Mouse (Mus musculus): Measurements from ENCODE around the gene Wdsub1. TPM values are rescaled to one million over a fixed set of nuclear protein-coding genes. Genes with fewer than 3 reads are reported as not detected.

Wdsub1 gene
- polyA plus RNA-seq, 1 experiment from 2014 or later, result 49.6 TPM

GRCm38 (mm10) chr2:59825380-59825779, 57.0 kb downstream of the Wdsub1 start:
- Histone ChIP-seq H3K9ac (no peak overlapping the region), H3K9me3 (replicated peaks) (no peaks in the 10 kb centered on the region), H3K4me3 (replicated peaks) (no peak overlapping the region), H3K4me2 (replicated peaks) (no peak overlapping the region), H3K27me3 (no peaks in the 10 kb centered on the region), H3K36me3 (peaks cover 32% of the 10 kb centered on the region), H3K27ac (replicated peaks) (no peak overlapping the region), H3K4me1 (peaks cover 42% of the 10 kb centered on the region)
- 89% methylated on average over 4 of the region's 4 CpGs for WGBS
- ATAC-seq (ENCODE audit: insufficient number of reproducible peaks, low FRiP score, low TSS enrichment, low read depth), result no peak

GRCm38 (mm10) chr2:59824289-59824688, 58.1 kb downstream of the Wdsub1 start:
- ATAC-seq (ENCODE audit: insufficient number of reproducible peaks, low FRiP score, low TSS enrichment, low read depth), result peak; percentile 35; the same call in 1 of the 2 replicates

GRCm38 (mm10) chr2:59821044-59821443, 61.3 kb downstream of the Wdsub1 start:
- no peak overlapping the region for H3K27ac ChIP-seq (replicated peaks)
- no peaks in the 10 kb centered on the region for H3K27me3 ChIP-seq
- H3K4me1 ChIP-seq, result peaks cover 18% of the 10 kb centered on the region
- no peak overlapping the region for H3K4me3 ChIP-seq (replicated peaks)
- 94% methylated on average over 2 of the region's 2 CpGs for WGBS
- no peak overlapping the region for H3K9ac ChIP-seq
- H3K36me3 ChIP-seq, result peaks cover 65% of the 10 kb centered on the region
- H3K4me2 ChIP-seq (replicated peaks), result no peak overlapping the region
- no peaks in the 10 kb centered on the region for H3K9me3 ChIP-seq (replicated peaks)
- no peak for ATAC-seq (ENCODE audit: insufficient number of reproducible peaks, low FRiP score, low TSS enrichment, low read depth)

More at GRCm38 (mm10) chr2:59824289-59824688, 58.1 kb downstream of the Wdsub1 start:
- WGBS, result 39% methylated on average over 8 of the region's 8 CpGs
- Histone ChIP-seq H3K9me3 (replicated peaks) (no peaks in the 10 kb centered on the region), H3K27me3 (no peaks in the 10 kb centered on the region), H3K36me3 (peaks cover 41% of the 10 kb centered on the region), H3K4me1 (peaks cover 31% of the 10 kb centered on the region), H3K4me3 (replicated peaks) (no peak overlapping the region), H3K9ac (no peak overlapping the region), H3K4me2 (replicated peaks) (no peak overlapping the region), H3K27ac (replicated peaks) (peak overlapping the region; percentile 13; the same call in 1 of the 2 replicates)

GRCm38 (mm10) chr2:59820088-59820487, 62.3 kb downstream of the Wdsub1 start:
- H3K9me3 ChIP-seq (replicated peaks), result no peaks in the 10 kb centered on the region
- ATAC-seq (ENCODE audit: insufficient number of reproducible peaks, low FRiP score, low TSS enrichment, low read depth), result no peak
- no peak overlapping the region for H3K4me3 ChIP-seq (replicated peaks)
- no peak overlapping the region for H3K4me2 ChIP-seq (replicated peaks)
- peaks cover 18% of the 10 kb centered on the region for H3K4me1 ChIP-seq
- no peak overlapping the region for H3K27ac ChIP-seq (replicated peaks)
- 71% methylated on average over 15 of the region's 15 CpGs for WGBS
- no peak overlapping the region for H3K9ac ChIP-seq
- peaks cover 71% of the 10 kb centered on the region for H3K36me3 ChIP-seq
- H3K27me3 ChIP-seq, result no peaks in the 10 kb centered on the region

- Histone ChIP-seq H3K9me3 (replicated peaks) (no peaks in the 10 kb centered on the region), H3K27me3 (no peaks in the 10 kb centered on the region), H3K4me1 (peaks cover 14% of the 10 kb centered on the region), H3K4me3 (replicated peaks) (no peak overlapping the region), H3K27ac (replicated peaks) (no peak overlapping the region), H3K9ac (no peak overlapping the region), H3K4me2 (replicated peaks) (no peak overlapping the region), H3K36me3 (peaks cover 72% of the 10 kb centered on the region)
- 86% methylated on average over 6 of the region's 6 CpGs for WGBS
- no peak for ATAC-seq (ENCODE audit: insufficient number of reproducible peaks, low FRiP score, low TSS enrichment, low read depth)
These were observed 63.0 kb downstream of the Wdsub1 start for GRCm38 (mm10) chr2:59819415-59819814.

- Histone ChIP-seq H3K4me2 (replicated peaks) (no peak overlapping the region), H3K4me3 (replicated peaks) (no peak overlapping the region), H3K9me3 (replicated peaks) (no peaks in the 10 kb centered on the region), H3K9ac (no peak overlapping the region), H3K27ac (replicated peaks) (no peak overlapping the region), H3K27me3 (no peaks in the 10 kb centered on the region), H3K36me3 (peaks cover 68% of the 10 kb centered on the region), H3K4me1 (peaks cover 6% of the 10 kb centered on the region)
- no peak for ATAC-seq (ENCODE audit: insufficient number of reproducible peaks, low FRiP score, low TSS enrichment, low read depth)
- 95% methylated on average over 15 of the region's 15 CpGs for WGBS
These were observed 63.7 kb downstream of the Wdsub1 start for GRCm38 (mm10) chr2:59818663-59819062.

GRCm38 (mm10) chr2:59814997-59815396, 67.4 kb downstream of the Wdsub1 start:
- Histone ChIP-seq H3K27ac (replicated peaks) (no peak overlapping the region), H3K27me3 (no peaks in the 10 kb centered on the region), H3K4me2 (replicated peaks) (no peak overlapping the region), H3K36me3 (peaks cover 56% of the 10 kb centered on the region), H3K9me3 (replicated peaks) (no peaks in the 10 kb centered on the region), H3K4me3 (replicated peaks) (no peak overlapping the region), H3K4me1 (no peaks in the 10 kb centered on the region; the same call in 1 of the 2 replicates), H3K9ac (no peak overlapping the region)
- no peak for ATAC-seq (ENCODE audit: insufficient number of reproducible peaks, low FRiP score, low TSS enrichment, low read depth)
- 84% methylated on average over 8 of the region's 8 CpGs for WGBS

GRCm38 (mm10) chr2:59813457-59813856, 68.9 kb downstream of the Wdsub1 start:
- H3K4me3 ChIP-seq (replicated peaks), result no peak overlapping the region
- H3K27ac ChIP-seq (replicated peaks), result no peak overlapping the region
- ATAC-seq (ENCODE audit: insufficient number of reproducible peaks, low FRiP score, low TSS enrichment, low read depth), result no peak
- no peaks in the 10 kb centered on the region for H3K27me3 ChIP-seq
- H3K9me3 ChIP-seq (replicated peaks), result no peaks in the 10 kb centered on the region
- peaks cover 48% of the 10 kb centered on the region for H3K36me3 ChIP-seq
- H3K9ac ChIP-seq, result no peak overlapping the region
- no peak overlapping the region for H3K4me2 ChIP-seq (replicated peaks)
- WGBS, result 86% methylated on average over 13 of the region's 13 CpGs
- no peaks in the 10 kb centered on the region; the same call in 1 of the 2 replicates for H3K4me1 ChIP-seq

GRCm38 (mm10) chr2:59812641-59813040, 69.8 kb downstream of the Wdsub1 start:
- Histone ChIP-seq H3K4me2 (replicated peaks) (no peak overlapping the region), H3K36me3 (peaks cover 49% of the 10 kb centered on the region), H3K27me3 (no peaks in the 10 kb centered on the region), H3K4me3 (replicated peaks) (no peak overlapping the region), H3K27ac (replicated peaks) (no peak overlapping the region), H3K9ac (no peak overlapping the region), H3K4me1 (no peaks in the 10 kb centered on the region; the same call in 1 of the 2 replicates), H3K9me3 (replicated peaks) (no peaks in the 10 kb centered on the region)
- ATAC-seq (ENCODE audit: insufficient number of reproducible peaks, low FRiP score, low TSS enrichment, low read depth), result no peak
- WGBS, result 94% methylated on average over 1 of the region's 1 CpGs

GRCm38 (mm10) chr2:59811247-59811646, 71.1 kb downstream of the Wdsub1 start:
- Histone ChIP-seq H3K9me3 (replicated peaks) (no peaks in the 10 kb centered on the region), H3K4me2 (replicated peaks) (no peak overlapping the region), H3K27ac (replicated peaks) (no peak overlapping the region), H3K4me3 (replicated peaks) (no peak overlapping the region), H3K27me3 (no peaks in the 10 kb centered on the region), H3K4me1 (no peaks in the 10 kb centered on the region), H3K9ac (no peak overlapping the region), H3K36me3 (peaks cover 55% of the 10 kb centered on the region)
- 90% methylated on average over 1 of the region's 1 CpGs for WGBS
- ATAC-seq (ENCODE audit: insufficient number of reproducible peaks, low FRiP score, low TSS enrichment, low read depth), result no peak

GRCm38 (mm10) chr2:59810039-59810438, 72.4 kb downstream of the Wdsub1 start:
- Histone ChIP-seq H3K9ac (no peak overlapping the region), H3K9me3 (replicated peaks) (no peaks in the 10 kb centered on the region), H3K36me3 (peaks cover 52% of the 10 kb centered on the region), H3K4me2 (replicated peaks) (no peak overlapping the region), H3K4me1 (no peaks in the 10 kb centered on the region), H3K27ac (replicated peaks) (no peak overlapping the region), H3K27me3 (no peaks in the 10 kb centered on the region), H3K4me3 (replicated peaks) (no peak overlapping the region)
- 84% methylated on average over 7 of the region's 7 CpGs for WGBS
- ATAC-seq (ENCODE audit: insufficient number of reproducible peaks, low FRiP score, low TSS enrichment, low read depth), result no peak

- Histone ChIP-seq H3K9me3 (replicated peaks) (no peaks in the 10 kb centered on the region), H3K27me3 (no peaks in the 10 kb centered on the region), H3K4me1 (no peaks in the 10 kb centered on the region), H3K9ac (no peak overlapping the region), H3K36me3 (peaks cover 48% of the 10 kb centered on the region), H3K4me2 (replicated peaks) (no peak overlapping the region), H3K4me3 (replicated peaks) (no peak overlapping the region), H3K27ac (replicated peaks) (no peak overlapping the region)
- 92% methylated on average over 4 of the region's 4 CpGs for WGBS
- ATAC-seq (ENCODE audit: insufficient number of reproducible peaks, low FRiP score, low TSS enrichment, low read depth), result no peak
These were observed 73.8 kb downstream of the Wdsub1 start for GRCm38 (mm10) chr2:59808608-59809007.

Data from embryonic facial prominence, embryonic 15.5 days (tissue).